Mouse (Mus musculus): ENCODE measurements around the gene Zfand3.

DNA sequence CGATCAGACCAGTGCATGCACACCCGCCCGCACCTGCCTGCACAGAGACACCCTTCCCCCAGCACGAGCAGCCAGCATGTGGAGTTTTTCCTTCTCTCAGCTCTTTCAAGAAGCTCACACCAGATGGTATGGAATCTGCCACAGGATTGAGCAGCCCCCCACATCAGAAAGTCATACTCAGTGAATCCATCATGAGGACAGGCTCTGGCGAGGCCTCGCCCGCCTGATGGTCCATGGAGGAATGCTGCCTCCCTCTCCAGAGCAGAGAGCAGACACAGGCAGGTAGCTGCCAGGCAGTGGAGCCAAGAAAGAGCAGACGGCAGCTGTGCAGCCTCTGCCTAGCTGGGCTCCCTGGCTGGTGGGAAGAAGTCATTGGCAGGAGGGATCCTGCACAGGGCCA lies 11.0 kb upstream of the Zfand3 start:
- no peak for TF ChIP-seq POLR2A (IDR thresholded peaks at IDR 0.05; ENCODE audit: low read depth, low read length)
- no peak for TF ChIP-seq CTCF (IDR thresholded peaks at IDR 0.05; ENCODE audit: borderline replicate concordance, insufficient read depth, low read length)
